Mouse (Mus musculus): ENCODE measurements around the gene Tacc2. TPM values are rescaled to one million over a fixed set of nuclear protein-coding genes. Genes with fewer than 3 reads are reported as not detected.
A peak's percentile ranks its signal among the peaks of the same experiment; 100 is the strongest.
"Not testable (repeated sequence)": the region's sequence is repeated elsewhere in the genome, so short reads cannot be mapped to it uniquely, and the experiment has no call there.

Tacc2 gene
- total RNA-seq (2021): 10 to 100 TPM; 27.5 to 58.4 TPM
- long read RNA-seq, experiment 1, partial matches to known transcripts: 7 of 9 reads
- long read RNA-seq, experiment 1, other reads (novel, unspliced or antisense): 2 of 9 reads
- long read RNA-seq, experiment 2, partial matches to known transcripts: 5 of 17 reads
- long read RNA-seq, experiment 2, other reads (novel, unspliced or antisense): 9 of 17 reads

DNA sequence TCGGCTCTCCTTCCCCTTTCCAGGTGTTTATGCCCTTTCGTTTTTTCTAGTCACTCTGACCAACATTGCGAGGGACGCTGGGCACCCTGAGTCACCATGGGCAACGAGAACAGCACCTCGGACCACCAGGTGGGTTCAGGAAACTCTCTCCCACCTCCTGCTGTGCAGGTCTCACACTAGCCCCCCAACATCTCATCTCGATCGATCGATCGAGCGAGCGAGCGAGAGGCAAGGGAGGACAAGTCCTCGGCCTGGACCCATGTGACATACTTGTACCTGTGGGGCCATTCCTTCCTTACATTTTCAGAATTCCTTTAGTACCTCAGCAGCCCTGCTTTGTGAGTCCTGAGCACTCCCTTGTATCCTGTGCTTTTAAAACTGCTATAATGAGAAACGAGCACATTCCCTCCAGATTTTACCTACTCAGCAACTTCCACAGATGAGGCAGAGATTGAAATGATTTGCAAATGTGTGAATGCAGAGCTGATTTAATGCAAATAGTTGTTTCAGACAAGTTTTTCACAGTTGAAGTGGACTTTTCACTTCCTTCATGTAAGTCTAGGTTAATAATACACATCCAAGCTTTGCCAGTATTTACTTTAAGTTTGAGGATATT is at the start of gene Tacc2:
Gene Tacc2 (plus strand): TSS at position 51 of the 616 bp plus-strand sequence.
- no peak for DNase-seq

DNA sequence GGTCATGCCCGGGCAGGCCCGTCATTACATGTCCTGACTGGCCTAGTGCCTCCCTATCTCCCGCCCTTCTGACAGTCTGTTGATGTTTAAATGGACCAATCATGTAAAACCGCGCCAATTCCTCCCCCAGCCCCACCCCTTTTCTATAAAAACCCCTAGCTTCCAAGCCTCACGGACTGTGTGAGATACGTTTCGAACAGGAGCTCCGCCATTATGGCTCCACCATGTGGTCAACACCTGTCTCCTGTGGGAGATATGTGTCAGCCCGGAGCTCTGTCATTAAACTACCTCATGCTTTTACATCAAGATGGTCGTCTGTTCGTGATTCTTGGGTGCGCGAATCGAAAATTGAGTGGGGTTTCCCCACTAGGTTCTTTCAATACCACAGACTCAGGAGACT is 46.1 kb upstream of the Tacc2 start:
- not testable (repeated sequence) for DNase-seq

DNA sequence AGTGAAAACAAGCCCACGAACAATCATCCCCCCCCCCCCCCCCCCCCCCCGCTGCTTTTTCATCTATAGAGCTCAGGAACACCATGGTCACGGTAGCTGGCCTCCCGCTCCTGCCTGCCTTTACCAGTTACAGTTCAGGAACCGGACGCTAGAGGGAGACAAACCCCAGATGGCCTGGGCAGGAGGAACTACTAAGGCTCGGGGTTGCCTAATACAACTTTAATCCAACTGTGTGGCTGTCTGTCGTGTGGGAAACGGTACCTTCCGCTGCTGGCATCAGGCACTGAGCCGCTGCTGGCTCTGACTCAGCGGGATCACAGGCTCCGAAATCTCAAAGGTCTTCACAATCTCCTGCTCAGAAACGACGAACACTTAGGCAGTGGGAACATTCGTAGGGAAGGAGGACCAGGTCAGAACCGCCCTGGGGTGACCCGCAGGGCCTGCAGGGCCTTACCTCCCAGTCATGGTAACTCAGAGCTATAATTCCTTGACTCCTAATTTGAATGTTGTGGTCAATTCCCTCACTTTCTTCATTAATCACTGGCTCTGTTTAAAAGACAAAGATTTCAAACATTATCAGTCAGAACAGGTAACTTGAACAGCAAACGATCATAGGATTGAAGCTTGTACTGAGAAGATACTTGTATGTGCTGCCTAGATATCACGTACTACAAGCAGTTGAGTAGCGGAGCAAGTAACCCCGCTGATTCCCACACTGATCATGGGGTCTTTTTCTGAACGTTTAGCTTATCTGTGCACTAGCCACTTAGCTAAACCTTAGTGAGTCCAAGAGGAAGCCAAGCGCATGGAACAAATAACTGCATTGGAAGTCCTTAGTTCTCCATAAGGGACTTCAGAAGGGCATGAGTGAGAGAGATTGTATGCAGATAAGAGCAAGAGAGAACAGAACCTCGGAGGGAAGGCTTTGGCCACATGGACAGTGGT is 43.6 kb upstream of the Tacc2 start:
- peak; percentile 96 for DNase-seq

DNA sequence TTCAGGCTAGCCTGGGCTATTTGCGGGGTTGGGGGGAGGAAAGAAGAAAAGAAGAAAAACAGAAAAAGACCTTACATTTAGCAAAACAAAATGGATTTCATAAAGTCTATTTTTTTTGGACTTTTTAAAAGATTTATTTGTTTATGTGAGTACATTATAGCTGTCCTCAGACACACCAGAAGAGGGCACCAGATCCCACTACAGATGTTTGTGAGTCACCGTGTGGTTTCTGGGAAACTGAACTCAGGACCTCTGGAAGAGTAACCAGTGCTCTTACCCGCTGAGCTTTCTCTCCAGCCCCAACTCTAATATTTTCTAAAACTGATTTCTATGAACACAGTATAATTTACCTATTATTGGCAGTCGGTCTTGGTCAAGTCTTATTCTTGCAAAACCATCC is 42.1 kb upstream of the Tacc2 start:
- no peak for DNase-seq

DNA sequence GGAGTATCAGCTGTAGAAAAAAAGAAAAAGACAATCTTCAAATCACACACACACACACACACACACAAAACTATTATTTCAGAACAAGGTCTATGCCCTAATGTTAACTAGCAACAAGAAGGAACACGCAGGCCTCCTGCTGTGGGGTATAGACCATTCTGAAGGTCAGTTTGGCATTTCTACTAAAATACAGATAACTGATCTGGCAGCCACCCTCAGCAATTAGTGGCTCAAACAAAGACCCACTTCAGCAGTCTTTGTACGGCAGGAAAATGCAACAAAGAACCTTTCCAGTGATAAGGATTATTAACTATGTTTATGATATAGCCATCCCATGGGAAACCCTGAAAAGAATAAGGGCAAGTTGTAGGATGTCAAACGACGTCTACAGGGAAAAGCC is 40.2 kb upstream of the Tacc2 start:
- DNase-seq: no peak

DNA sequence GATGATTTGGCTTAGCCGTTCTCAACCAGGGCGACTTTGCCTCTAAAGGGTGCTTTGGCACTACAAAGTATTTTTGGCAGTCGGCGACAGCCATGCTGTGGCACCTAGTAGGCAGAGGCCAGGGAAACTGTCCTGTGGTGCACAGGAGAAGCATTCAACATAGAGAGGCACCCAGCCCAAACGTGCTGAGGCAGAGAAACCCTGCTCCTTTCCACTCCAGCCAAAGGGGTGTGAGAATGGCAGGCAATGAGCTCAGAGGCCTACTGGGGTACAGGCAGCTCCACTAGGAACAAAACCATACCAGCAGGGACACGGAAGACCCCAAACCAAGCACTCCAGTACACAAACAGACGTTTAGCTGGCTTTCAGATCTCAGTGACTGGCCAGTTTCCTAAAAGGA is 37.1 kb upstream of the Tacc2 start:
- DNase-seq: no peak

DNA sequence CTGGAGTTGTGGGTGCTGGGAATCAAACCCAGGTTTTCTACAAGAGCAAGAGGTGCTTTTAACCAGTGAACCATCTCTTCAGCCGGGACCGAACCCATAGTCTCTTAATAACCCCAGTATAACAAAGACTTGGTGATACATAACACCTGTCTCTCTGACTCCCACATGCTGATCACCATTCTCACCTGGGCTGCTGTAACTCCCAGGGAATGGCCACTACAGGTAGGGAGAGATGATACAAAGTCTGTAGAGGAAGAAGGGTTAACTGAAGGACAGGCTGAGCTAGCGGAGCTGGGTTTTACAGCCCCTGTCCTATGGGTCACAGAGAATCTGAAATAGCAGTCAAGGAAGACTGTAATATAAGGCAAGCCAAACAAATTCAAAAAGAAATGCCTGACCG is 34.1 kb upstream of the Tacc2 start:
- DNase-seq: no peak

DNA sequence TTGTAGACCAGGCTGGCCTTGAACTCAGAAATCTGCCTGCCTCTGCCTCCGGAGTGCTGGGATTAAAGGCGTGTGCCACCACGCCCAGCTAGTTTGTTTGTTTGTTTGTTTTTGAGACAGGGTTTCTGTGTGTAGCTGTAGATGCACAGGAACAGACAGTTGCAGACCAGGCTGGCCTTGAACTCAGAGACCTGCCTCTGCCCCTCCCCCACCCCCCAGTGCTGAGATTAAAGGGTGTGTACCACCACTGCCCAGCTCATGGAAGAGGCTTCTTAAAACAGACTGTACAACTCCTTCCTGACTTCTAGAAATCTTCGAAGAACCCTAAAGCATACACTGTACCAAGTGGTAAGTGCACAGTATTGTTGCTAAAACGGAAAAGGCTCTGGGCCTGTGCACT is 31.8 kb upstream of the Tacc2 start:
- no peak for DNase-seq

DNA sequence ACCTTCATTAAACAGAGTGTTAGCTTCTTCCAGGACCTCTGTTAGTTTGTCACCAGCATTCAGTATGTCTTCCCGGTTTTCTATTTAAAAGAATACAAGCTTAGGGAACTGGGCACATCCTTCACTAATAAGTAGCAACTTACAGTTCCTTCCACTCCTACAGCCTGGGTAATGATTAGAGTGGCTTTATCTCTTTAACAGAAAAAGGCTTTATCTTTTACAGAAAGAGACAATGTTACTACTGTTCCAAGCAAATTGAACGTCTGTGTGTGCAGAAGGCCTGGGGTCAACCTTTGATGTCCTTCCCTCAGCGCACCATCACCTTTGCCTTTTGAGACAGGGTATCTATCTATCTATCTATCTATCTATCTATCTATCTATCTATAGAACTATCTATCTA is 31.3 kb upstream of the Tacc2 start:
- DNase-seq: no peak

DNA sequence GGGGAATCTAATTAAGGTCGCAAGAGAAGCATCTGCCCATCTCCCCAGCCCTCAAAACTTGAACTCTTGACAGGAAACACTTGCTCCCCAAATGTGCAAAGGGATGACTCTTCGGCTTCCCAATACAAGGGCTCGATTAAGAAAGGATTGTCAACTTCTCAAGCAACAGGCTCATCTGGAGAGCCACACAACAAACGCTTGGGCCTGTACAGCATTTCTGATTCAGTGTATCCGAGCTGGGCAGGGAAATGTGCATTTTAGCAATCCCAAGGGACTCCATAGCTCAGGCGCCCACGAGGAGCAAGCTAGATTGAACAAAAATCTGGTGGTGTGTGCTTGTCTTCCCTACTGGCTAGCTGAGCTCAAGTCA is 30.8 kb upstream of the Tacc2 start:
- no peak for DNase-seq

DNA sequence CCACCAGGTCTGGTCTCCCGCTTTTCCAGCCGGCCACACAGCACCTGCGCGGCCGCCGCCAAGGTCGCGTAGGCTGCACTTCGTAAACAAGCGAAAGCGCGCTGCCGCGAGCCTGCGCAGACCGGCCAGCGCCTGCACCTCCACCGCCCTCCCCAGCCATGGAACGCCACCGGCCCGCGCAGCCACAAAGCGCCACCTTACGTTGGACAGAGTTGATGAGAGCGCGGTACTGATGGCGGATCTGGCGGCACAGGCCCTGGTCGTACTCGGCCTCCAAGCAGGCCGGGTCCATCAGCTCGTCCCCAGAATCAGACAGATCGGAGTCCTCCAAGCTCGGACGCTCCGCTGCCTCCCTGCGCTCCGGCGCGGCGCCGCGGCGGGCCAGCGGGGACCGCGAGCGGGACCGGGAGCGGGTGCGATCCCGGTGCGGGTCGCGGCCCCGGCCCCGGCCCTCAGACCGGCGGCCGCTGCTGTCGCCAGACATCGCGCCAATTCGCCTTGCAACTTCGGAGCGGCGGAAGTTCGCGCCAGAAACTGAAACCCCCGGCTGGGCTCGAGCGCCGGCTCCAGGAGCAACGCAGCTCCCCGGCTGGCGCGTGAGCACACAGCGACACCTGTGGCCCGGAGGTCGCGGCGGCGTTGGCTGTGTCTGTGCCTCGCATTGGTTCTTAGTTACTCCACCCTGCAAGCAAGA is 30.3 kb upstream of the Tacc2 start:
- peak; percentile 96 for DNase-seq

DNA sequence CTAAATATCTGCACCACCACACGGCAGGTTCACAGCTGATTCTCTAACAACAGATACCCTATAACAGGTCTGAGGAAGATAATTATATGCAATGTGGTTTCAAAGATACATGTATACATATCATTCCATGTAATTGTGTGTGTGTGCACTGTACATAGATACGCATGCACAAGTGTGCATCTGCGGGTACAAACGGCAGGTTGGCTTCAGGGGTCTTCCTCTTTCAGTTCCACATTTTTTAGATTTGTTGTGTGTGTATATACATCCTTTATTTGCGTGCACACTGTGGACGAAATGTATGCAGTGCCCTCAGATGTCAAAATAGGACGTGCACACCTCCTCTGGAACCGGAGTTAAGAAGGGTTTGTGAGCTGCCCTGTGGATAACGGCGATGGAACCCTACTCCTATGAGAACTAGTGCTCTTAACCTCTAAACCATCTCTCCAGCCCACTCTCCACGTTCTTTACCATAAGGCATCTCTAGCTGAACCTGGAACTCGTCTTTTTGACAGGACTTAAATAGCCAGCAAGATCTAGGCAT is 29.5 kb upstream of the Tacc2 start:
- no peak for DNase-seq

DNA sequence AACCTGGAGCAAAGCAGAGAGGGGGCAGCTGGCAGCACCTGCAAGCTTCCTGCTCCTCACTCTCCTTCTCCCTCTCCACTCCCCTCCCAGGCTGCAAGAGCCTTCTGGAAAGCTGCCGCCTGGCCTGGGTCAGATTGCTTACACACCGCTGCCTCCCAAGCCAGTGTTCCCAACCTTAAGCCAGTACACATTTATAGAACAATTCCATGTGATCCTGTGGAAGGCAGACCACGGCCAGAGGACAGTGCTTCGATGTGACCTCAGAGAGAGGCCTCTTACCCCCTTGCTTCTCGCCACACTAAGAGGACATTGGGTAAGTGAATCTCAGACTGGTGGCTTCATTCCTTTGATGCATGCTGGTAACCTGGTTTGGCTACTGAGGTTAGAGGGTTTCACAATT is 24.5 kb upstream of the Tacc2 start:
- no peak for DNase-seq

DNA sequence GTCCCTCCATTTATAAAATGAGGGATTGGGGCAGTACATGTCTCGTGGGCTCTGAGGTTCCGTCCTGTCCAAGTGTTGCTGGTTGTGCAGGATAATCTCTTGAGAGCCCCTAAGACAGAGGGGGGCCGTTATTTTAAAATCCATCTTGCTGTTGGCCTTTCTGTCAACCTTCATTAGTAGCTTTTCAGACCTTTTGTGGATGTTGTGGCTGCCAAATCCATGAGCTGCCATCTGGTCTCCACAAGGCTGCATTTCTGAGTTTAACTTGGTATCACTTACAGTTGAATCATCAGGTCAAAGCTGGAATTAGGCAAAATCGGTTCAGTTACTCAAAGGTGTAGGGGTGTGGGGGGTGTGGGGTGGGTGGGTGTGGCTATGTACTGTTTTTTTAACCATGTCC is 23.9 kb upstream of the Tacc2 start:
- no peak for DNase-seq

DNA sequence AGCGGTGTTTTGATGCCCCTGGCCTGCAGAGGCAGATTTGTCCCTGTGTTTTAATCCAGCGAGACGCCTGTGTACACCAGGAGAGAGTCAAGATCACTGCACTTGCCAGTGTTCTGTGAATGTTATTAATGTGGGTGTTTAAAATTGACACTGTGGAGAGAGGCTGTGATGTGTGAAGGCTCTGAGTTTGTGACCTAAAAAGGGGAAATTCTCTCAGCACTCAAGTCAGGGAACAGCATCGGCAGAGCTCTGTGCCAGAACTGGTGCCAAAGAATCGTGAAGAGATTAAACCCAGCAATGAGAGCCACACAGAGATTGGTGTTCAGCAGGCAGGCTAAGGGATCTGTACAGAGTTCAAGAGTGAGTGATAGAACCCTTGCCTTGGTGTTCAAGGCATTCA is 21.6 kb upstream of the Tacc2 start:
- no peak for DNase-seq

DNA sequence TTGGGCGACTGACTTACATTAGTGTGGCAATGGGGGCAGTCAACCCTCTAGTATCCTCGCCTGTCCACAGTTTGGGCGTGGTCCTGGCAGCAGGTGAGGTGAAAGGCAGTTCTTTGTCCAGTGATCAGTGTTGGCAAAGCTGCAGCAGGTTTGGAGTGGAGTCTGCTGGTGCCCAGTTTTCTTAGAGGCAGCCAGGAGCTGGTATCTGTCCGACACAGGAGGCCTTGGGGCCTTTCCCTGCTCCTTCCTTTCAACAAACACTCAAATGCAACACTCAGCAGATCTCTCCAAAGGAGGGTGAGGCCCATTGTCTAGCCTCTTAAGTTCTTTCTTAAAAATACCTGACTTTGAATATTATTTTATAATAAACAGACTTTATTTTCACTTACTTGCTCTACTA is 18.6 kb upstream of the Tacc2 start:
- no peak for DNase-seq

DNA sequence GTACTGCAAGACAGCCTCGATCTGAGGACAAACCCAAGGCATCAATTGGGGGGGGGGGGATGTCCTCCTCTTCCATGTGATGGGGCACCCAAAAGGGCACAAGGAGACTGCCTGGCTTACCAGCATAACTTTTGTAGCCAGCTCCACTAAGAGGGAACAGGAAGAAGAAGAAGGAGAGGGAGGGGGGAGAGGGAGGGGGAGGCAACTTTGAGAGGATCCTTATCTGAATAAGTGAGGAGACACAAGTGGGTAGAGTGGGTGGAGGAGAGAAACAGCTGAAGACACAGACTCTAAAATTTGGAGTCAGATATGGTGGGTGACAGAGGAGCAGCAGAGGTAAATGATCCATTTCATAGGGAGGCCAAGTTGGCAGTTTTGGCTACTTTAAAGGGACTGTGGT is 16.3 kb upstream of the Tacc2 start:
- no peak for DNase-seq

DNA sequence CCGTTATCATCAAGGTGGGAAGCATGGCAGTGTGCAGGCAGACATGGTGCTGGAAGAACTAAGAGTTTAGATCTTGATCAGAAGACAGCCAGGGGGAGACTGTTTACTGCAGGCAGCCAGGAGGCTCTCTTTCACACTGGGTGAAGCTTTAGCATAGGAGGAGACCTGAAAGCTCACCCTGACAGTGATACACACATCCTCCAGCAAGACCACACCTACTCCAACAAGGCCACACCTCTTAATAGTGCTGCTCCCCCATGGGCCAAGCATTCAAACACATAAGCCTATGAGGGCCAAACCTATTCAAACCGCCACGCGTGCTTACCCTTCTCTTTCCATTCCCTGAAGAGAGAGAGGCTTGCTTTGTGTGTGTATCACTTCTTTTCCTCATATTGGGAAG is 14.0 kb upstream of the Tacc2 start:
- no peak for DNase-seq

DNA sequence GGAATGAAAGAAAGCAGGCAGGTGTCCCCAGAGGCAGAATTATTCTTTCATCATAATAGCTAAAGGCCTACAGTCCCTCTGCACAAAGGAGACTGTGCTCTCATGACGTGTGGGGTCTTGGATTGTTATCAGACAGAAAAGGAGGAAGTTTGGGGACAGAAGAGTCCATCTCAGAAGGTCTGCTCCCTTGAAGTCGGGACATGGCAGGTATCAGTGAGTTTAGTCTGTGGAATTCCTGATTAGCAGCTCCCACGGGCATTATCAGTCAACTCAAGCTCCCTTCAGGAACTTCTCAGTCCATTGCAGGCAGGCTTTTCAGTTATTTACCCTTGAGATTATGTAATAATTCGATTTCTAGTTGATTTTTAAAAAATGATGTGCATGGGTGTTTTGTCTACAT is 13.4 kb upstream of the Tacc2 start:
- no peak for DNase-seq

DNA sequence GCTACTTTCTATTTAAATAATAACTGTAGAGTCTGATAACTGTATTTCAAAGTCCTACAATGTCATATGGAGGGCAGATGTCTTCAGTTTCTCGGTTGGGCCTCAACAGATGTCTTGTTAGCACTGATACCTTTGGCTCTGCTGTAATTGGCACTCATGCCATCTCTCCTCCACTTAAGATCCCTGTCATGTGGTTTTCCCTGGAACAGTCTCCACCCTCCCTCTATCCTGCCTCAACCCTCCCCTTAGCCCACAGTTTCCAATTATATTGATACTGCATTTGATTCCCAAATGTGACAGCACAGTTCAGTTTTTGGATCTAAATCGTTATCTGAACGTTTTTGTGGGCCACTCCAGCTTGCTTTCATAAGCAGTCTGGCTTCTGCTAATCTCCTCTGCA is 12.6 kb upstream of the Tacc2 start:
- no peak for DNase-seq

DNA sequence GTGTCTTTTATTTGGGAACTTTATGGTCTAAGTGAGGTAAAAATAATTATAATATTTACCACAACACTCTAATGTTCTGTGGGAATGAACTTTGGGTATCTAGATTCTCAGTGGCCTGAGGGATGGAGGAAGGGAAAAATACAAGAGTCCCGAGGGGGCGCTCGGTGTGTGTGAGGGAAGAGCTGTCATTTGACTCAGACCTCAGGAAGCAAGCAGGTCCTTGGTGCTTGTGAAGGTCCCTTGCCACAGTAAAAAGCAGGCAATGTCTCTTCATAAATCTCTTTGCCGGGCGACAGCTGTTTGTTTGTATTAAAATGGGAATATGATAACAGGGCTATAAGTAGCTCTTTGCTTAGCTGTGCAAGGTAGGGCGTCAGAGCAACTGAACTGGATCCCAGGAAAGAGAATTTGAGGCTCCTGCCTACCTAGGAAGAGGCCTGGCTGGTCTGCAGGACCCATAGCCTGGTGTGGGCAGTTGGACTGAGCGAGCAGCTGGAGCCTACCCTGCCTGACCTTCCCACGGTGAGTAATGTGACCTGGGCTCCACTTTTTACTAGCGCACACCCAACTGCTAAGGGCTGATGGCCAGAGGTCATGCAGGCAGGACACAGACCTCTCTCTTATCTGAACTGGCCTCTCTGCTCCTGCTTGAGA is 8.3 kb upstream of the Tacc2 start:
- DNase-seq: peak; percentile 52

DNA sequence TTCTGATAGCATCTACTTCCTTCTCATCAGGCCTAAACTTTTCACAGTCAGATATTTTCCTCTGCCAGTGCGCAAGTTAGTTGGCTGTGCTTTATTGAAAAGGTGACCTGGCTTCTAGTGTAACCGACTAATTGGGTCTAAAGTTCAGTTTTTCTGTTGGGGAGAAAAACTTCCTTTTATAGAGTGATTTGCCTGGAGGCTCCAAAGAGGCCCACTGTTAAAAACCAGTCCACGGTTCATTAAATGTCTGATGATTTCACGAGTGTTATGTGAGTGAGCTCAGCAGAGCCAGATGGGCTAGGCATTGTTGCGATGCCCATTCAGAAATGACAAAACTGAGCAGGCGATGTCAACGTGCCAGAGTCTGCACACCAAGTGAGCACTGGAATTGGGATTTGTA is 6.8 kb upstream of the Tacc2 start:
- no peak for DNase-seq
